Mouse (Mus musculus) lung, adult 2 months (tissue): Measurements from ENCODE around the gene Tsr1. TPM values are rescaled to one million over a fixed set of nuclear protein-coding genes. Genes with fewer than 3 reads are reported as not detected.

ENCODE experiments used
- DNase-seq: peaks from one replicate; pipeline ENCODE4 v3.0.0; 2022
- H3K4me1 ChIP-seq: fragments of 200-500 bp; 2 replicates; pipeline ENCODE4 v1.6.1; 2011; ENCODE audit warnings: low read length; ENCODE audit not compliant: control insufficient read depth, insufficient read depth
- H3K4me3 ChIP-seq: fragments of 200-500 bp; replicated peaks from 2 replicates; pipeline ENCODE3; 2011; ENCODE audit warnings: low read depth, mild to moderate bottlenecking, control low read depth, low read length; ENCODE audit errors: extremely low read depth
- CTCF ChIP-seq: fragments of 200-500 bp; IDR thresholded peaks from 2 replicates; pipeline ENCODE4 v1.5.1; 2011; ENCODE audit warnings: mild to moderate bottlenecking, low read length, control low read depth; ENCODE audit not compliant: insufficient read depth
- POLR2A ChIP-seq: fragments of 200-500 bp; IDR thresholded peaks from 2 replicates; pipeline ENCODE4 v1.6.1; 2011; ENCODE audit warnings: low read depth, mild to moderate bottlenecking, control low read depth, low read length, borderline replicate concordance; ENCODE audit errors: extremely low read depth
- WGBS: fragments of 180-500 bp; shearing (Covaris S2); methylation state at CpG from one replicate; pipeline ENCODE4 v1.1.7; 2018; 5-methylcytosine and 5-hydroxymethylcytosine counted together
- polyA plus RNA-seq: library from polyadenylated mRNA; depleted of rRNA; stranded (reverse); fragments of >200 nt; gene quantifications from 2 replicates; pipeline ENCODE4 v1.2.3, GENCODE M21; 2012

Gene Tsr1
- polyA plus RNA-seq, 1 experiment: 7.5 TPM

DNA sequence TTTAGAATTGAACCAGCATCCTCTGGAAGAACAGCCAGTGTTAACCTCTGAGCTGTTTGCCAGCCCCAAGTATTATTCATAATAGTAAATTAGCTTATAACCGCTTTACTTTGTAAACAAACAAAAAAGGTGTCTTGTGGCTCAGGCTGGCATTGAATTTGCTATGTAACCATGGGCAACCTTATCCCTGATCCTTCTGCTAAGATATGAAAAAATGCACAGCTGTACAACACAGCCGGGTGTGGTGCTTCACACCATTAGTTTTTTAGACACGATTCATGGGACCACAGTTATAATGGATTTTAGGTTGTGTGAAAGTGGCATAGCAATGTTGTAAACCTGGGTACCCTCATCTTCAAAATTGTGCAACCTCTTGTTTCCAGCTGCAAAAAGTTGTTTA lies 14.6 kb downstream of the Tsr1 start:
- TF ChIP-seq CTCF (no peak), POLR2A (no peak)
- no peak overlapping the region for H3K4me3 ChIP-seq
- DNase-seq: no peak
- no peaks in the 10 kb centered on the region for H3K4me1 ChIP-seq
- 72% methylated on average over 3 of the region's 3 CpGs for WGBS

DNA sequence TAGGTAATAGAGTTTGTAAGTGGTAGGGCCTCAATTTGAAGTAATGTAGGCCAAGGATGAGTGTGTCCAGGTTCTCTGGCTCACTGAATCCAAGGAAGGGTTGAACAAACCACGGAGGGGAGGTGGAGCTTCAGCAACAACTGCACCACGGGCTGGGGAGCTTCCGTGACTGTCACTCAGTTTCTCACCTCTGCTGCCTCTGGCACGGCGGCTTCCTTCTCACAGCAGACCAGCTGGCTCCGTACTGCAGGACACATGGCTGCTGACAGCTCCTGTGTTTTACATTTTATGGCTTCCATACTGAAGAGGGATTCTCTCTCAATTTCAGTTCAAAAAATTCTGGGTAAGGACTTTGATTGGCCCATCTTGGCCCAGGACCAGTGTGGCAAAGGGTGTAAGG lies 21.4 kb downstream of the Tsr1 start:
- H3K4me1 ChIP-seq: no peaks in the 10 kb centered on the region
- no peak for DNase-seq
- TF ChIP-seq CTCF: no peak
- no peak for TF ChIP-seq POLR2A
- 75% methylated on average over 6 of the region's 6 CpGs for WGBS
- H3K4me3 ChIP-seq: no peak overlapping the region

DNA sequence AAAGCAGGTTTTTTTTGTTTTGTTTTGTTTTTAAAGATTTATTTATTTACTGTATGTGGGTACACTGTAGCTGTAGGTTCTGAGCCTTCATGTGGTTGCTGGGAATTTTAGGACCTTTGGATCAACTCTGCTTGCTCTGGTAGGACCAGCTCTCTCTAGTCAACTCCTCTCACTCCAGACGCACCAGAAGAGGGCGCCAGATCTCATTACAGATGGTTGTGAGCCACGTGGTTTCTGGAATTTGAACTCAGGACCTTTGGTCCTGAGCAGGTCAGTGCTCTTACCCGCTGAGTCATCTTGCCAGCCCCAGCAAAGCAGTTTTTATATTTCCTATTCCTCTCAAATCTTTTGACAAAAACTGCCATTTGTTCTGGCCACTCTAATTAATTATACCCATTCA lies 26.3 kb downstream of the Tsr1 start:
- TF ChIP-seq CTCF: 0 out of 2 replicates have a peak, but pooled peaks have one; percentile 22
- TF ChIP-seq POLR2A: no peak
- 53% methylated on average over 4 of the region's 4 CpGs for WGBS
- no peak for DNase-seq
- Histone ChIP-seq H3K4me1 (peaks cover 7% of the 10 kb centered on the region), H3K4me3 (no peak overlapping the region)

DNA sequence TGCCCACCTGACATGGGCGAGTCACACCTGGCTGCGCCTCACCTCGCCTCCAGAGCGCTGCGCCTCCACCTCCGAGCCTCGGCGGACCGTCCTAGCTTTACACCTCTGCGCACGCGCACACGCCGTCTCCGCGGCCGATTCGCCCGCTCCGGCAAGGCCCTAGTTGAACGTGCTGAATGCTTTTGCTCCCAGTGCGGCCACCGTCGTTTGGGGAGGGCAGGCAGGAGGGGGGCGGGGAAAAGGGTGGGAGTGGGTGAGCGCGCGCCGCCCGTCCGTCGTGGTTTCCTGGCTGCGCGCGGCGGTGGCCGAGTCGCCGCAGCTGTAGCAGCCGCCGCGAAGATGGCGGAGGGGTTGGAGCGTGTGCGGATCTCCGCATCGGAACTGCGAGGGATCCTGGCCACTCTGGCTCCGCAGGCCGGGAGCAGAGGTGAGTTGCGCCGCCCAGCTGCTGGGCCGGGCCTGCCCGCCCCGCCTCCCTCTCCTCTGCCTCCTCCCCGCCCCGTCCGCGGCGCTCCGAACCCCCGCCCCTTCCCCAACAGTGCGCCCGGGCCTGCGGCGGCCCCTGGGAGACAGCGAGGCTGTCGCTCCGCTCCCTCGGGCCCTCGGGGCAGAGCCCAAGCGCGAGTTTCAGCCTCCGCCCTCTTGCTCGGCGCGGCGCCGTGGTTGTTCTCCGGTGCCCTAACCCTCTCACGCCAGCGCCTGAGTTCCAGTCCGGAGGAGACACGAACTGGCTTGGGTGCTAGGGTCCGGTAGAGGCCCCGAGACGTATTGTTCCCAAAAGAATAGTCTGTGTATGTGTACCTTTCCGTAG lies 27.9 kb downstream of the Tsr1 start, which contains the start of the genes Smg6 and Srr:
Smg6 (plus strand) TSS at position 247 of the 811 bp plus-strand sequence.
Srr (minus strand) TSS at position 372 of the 811 bp plus-strand sequence.
- TF ChIP-seq POLR2A (peak; percentile 79), CTCF (no peak)
- DNase-seq: peak; percentile 91
- under 1% methylated on average over 83 of the region's 88 CpGs for whole genome bisulfite sequencing
- peaks cover 7% of the 10 kb centered on the region for H3K4me1 ChIP-seq
- H3K4me3 ChIP-seq: peak within 1 kb of the TSS; percentile 81

DNA sequence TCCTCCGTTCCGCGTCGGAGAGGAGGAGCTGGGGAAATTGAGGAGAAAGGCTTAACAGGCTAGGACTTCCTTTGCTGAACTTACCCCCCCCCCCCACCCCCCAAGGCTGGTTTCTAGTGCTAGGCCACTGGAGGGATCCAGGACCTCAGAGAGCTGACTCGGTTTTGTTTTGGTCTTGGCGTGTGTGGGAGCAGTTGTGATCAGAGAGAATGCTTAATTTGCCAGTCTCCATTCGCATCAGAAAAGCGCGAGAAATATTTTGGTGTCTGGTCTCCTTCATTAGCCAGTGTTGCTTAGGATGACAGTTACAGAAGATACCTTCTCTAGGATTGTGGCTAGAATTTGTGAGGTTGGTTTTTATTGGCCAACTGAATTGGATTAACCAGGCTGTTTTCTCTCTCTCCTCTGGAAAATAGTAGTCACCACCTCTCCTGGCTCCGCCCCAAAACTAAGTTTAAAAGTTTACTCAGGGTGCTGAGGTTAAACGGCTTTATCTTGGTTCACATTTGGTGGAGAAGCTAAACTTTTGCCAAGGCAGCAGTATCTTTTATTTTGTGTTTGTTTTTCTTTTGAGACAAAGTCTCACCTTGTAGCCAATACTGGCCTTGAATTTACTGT lies 28.6 kb downstream of the Tsr1 start:
- DNase-seq: peak; percentile 32
- Histone ChIP-seq H3K4me1 (peaks cover 7% of the 10 kb centered on the region), H3K4me3 (peak overlapping the region; percentile 81)
- 3% methylated on average over 11 of the region's 11 CpGs for WGBS
- TF ChIP-seq POLR2A (no peak), CTCF (no peak)

DNA sequence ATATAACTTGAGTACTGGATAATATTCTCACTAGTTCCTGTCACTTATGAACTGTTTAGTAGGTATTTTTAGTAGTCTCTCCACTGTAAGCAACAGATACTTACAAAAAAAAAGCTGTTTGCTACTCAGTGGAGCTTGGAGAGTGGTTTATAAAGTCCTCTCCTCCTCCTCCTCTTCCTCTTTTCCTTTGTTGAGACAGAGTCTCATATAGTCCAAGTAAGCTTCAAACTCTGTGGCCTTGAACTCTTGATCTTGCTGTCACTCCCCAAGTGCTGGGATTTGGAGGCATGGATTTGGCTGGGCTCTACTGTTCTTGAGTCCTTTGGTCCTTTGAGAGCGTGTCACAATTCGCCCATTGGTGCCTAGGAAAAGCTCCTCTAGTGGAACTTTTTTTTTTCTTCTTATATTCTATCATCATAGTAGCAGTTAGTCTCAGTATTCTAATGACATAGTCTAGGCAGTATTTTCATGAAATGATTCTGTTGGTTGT lies 29.4 kb downstream of the Tsr1 start:
- 73% methylated on average over 2 of the region's 2 CpGs for WGBS

DNA sequence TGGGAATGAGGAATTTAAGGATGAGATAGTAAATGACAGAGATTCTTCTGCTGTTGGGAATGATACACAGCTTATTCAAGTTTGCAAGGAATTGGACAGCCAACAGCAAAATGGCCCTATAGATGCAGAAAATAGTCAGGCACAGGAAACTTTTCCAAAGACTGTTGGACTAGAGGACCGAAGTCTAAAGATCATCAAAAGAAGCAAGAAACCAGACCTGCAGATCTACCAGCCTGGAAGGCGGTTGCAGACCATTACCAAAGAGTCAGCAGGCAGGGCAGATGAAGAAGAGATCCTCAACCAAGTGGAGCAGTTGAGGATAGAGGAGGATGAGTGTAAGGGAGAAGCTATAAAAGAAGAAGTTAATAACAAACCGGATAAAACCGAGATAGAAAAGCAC lies 31.2 kb downstream of the Tsr1 start:
- no peak for DNase-seq
- Histone ChIP-seq H3K4me1 (peaks cover 7% of the 10 kb centered on the region), H3K4me3 (no peak overlapping the region)
- 87% methylated on average over 4 of the region's 4 CpGs for WGBS
- TF ChIP-seq CTCF (no peak), POLR2A (no peak)

More for the DNA sequence above, 29.4 kb downstream of the Tsr1 start:
- H3K4me1 ChIP-seq: peaks cover 7% of the 10 kb centered on the region
- no peak overlapping the region for H3K4me3 ChIP-seq
- TF ChIP-seq POLR2A: no peak
- TF ChIP-seq CTCF: no peak
- DNase-seq: no peak

DNA sequence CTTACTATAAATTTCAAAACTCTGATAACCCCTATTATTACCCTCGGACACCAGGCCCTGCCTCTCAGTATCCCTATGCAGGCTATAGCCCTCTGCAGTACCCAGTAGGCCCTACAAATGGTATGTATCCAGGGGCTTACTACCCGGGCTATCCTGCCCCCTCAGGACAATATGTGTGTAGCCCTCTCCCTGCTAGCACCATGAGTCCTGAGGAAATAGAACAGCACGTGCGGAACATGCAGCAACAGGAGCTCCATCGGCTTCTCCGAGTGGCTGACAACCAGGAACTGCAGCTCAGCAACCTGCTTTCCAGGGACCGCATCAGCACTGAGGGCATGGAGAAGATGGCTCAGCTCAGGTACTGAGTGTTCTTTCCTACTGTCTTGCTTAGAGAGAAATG lies 32.5 kb downstream of the Tsr1 start:
- Histone ChIP-seq H3K4me3 (no peak overlapping the region), H3K4me1 (peaks cover 5% of the 10 kb centered on the region)
- TF ChIP-seq CTCF (no peak), POLR2A (no peak)
- DNase-seq: no peak
- 92% methylated on average over 7 of the region's 7 CpGs for WGBS

DNA sequence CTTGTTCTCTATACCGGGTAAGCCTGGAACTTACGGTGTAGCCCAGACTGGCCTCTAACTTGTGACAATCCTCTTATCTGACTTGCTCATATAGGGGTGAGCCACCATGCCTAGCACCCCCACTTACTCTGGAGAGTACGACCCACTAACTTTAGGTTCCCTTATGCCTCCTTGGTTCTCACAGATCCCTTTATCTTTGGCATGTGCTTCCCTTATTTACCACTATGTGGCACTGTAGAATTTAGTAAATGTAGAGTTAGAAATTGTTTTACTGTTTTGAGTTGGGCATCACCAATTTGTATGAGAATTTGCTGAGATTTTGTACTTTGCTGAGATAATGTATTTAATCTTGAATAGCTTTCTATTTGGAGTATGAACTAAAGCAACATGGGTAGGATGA lies 48.5 kb downstream of the Tsr1 start:
- Histone ChIP-seq H3K4me1 (no peaks in the 10 kb centered on the region), H3K4me3 (no peak overlapping the region)
- 71% methylated on average over 3 of the region's 3 CpGs for WGBS
- TF ChIP-seq CTCF (no peak), POLR2A (no peak)
- DNase-seq: no peak

DNA sequence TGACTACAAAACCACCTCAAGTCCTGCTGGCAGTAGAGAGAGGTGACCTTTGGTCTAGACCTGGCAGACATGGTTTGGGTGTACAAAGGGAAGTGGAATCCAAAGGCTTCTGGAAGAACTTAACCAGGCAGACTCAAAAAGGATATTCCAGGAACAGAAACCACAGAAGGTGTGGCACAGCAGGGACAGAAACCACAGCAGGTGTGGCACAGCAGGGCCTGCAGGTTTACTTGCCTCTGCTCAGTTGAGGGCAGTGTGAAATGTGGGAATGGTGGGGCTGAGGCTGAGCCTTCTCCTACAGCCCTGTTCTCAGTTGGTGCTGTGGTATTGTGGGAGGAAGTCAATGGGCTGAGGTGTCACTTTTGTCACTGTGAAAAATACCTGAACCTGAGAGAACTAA lies 57.0 kb downstream of the Tsr1 start:
- H3K4me1 ChIP-seq: no peaks in the 10 kb centered on the region
- H3K4me3 ChIP-seq: no peak overlapping the region
- no peak for DNase-seq
- no peak for TF ChIP-seq POLR2A
